Mouse (Mus musculus): ENCODE data around the gene Smyd4.

- no peak for TF ChIP-seq CTCF (IDR thresholded peaks at IDR 0.05; ENCODE audit: control insufficient read depth, insufficient read depth, low read length)
- no peak for TF ChIP-seq POLR2A (IDR thresholded peaks at IDR 0.05; ENCODE audit: borderline replicate concordance, control insufficient read depth, low read depth, low read length)
Measured at GRCm38 (mm10) chr11:75422013-75422792, 74.0 kb downstream of the Smyd4 start, which contains the start of gene Serpinf1.

Data from bone marrow, adult 2 months (tissue).